Mouse (Mus musculus): ENCODE results near the gene Tatdn3.

DNA sequence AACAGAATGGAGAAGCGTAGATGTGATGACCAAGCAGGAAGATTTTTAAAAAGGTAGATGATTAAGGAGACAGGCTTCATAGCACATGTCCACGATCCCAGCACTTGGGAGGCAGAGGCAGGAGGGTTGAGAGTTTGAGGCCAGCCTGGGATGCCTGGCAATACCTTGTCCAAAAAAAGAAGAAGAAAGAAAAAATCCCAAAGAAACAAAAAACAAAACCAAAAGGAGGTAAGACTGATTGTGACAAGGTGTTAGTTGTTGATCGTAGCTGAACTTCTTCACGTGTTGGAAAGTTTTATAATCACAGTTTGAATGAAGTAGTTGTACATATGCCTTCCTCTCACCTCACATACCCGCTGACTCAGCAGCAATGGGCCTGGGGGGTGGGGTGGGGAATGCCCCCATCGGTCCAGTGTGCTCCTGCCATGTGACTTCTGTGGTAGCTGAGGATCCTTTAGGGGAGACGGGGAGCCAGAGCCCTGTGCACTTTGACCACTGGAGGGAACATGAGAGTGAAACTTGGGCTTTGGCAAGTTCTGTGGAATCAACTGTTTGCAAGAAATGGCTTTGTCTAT lies 23.7 kb upstream of the Tatdn3 start:
- TF ChIP-seq CTCF (IDR thresholded peaks at IDR 0.05; ENCODE audit: extremely low read depth, insufficient read length, insufficient replicate concordance, low read depth, low read length) (no peak), POLR2A (IDR thresholded peaks at IDR 0.05; ENCODE audit: low read depth, low read length) (no peak)

Data from small intestine, adult 2 months (tissue).